Mouse (Mus musculus) bone marrow macrophage, adult 2 months (primary cell): ENCODE data around the gene Ephx4. TPM values are rescaled to one million over a fixed set of nuclear protein-coding genes. Genes with fewer than 3 reads are reported as not detected.
A peak's percentile ranks its signal among the peaks of the same experiment; 100 is the strongest.
"Not testable (repeated sequence)": the region's sequence is repeated elsewhere in the genome, so short reads cannot be mapped to it uniquely, and the experiment has no call there.

Experiments used
- H3K27ac ChIP-seq: 2 replicates; pipeline ENCODE4 v1.5.1; 2012; ENCODE audit warnings: low read depth, low read length; ENCODE audit not compliant: insufficient read depth
- H3K4me1 ChIP-seq: 2 replicates; pipeline ENCODE4 v1.6.1; 2012; ENCODE audit warnings: low read length; ENCODE audit not compliant: control insufficient read depth, insufficient read depth
- H3K4me3 ChIP-seq: 2 replicates; pipeline ENCODE4 v1.5.1; 2012; ENCODE audit warnings: mild to moderate bottlenecking, low read length, moderate library complexity; ENCODE audit not compliant: insufficient read depth
- CTCF ChIP-seq: IDR thresholded peaks from 2 replicates; pipeline ENCODE4 v1.5.1; 2012; ENCODE audit warnings: low read depth, mild to moderate bottlenecking, low read length, moderate library complexity
- POLR2A ChIP-seq: IDR thresholded peaks from 2 replicates; pipeline ENCODE4 v1.6.1; 2012; ENCODE audit warnings: mild to moderate bottlenecking, low read depth, low read length, borderline replicate concordance
- polyA plus RNA-seq: library from polyadenylated mRNA; stranded (reverse); fragments of >200 nt; gene quantifications from 2 replicates; pipeline ENCODE4 v1.2.4, GENCODE M21; 2012; ENCODE audit not compliant: missing spikeins, insufficient read depth, insufficient read length

Gene Ephx4
- polyA plus RNA-seq = not detected in 2 replicates

DNA sequence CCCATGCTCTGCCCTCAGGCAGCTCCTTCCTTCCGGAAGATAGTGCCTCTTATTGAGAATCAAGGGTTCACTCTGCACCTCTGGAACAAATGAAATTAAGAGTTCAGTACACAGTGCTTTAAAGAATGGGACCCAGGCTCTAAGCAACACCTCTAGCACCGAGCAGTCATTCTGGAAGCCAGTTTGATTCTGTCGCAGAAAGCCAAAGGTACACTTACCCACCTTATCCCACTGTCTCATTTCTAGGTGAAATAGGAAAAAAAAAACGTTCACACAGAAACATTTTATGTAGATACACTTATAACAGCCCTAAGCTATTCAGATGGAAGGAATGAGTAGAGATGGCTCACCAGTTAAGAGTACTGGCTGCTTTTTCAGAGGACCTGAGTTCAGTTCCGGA is at the start of gene Ephx4:
Gene Ephx4 (plus strand): TSS at position 301 of the 400 bp plus-strand sequence.
- Histone ChIP-seq H3K27ac (no peak within 1 kb of the TSS), H3K4me3 (peak within 1 kb of the TSS; percentile 59), H3K4me1 (peaks cover 6% of the 10 kb centered on the region; the same call in 1 of the 2 replicates)
- no peak for TF ChIP-seq CTCF
- no peak for TF ChIP-seq POLR2A

DNA sequence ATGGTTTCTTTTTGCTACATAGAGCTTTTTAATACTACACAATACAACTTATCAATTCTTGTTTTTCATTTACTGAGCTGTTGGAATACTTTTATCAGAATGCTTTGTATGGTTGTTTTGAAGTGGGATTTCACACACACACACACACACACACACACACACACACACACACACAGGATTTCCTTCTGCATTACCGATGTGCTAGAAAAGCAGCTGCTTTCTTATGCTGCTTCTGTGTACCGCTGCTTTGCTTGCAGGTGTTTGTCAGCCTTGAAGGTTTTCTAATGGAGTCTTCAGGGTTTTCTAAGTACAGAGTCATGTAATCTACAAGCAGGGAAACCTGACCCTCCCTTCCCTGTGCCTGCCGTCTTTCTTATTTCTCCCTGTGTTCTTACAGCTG is 48.6 kb upstream of the Ephx4 start:
- Histone ChIP-seq H3K4me3 (no peak overlapping the region), H3K4me1 (peaks cover 20% of the 10 kb centered on the region), H3K27ac (no peak overlapping the region)
- TF ChIP-seq CTCF = no peak
- no peak for TF ChIP-seq POLR2A

DNA sequence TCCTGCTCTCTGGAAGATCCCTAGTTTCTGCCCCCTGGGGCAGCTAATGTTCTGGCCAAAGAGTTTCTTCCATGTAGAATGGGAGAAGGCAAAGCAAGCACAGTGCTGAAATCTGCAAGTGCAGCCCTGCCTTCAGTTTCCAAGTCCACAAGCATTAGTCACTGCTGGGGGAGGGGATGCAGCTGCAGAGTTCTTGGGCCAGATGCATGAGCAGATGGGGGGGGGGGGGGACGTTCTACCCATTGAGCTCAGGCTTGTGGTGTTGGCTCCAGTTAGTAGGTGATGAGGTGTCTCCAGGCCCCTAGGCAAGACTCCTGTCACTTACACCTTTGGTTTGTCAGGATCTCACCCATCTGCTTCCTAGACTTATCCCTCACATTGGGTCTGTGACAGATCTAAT is 46.7 kb upstream of the Ephx4 start:
- peaks cover 20% of the 10 kb centered on the region for H3K4me1 ChIP-seq
- no peak overlapping the region for H3K27ac ChIP-seq
- TF ChIP-seq POLR2A (no peak), CTCF (no peak)
- H3K4me3 ChIP-seq = no peak overlapping the region

DNA sequence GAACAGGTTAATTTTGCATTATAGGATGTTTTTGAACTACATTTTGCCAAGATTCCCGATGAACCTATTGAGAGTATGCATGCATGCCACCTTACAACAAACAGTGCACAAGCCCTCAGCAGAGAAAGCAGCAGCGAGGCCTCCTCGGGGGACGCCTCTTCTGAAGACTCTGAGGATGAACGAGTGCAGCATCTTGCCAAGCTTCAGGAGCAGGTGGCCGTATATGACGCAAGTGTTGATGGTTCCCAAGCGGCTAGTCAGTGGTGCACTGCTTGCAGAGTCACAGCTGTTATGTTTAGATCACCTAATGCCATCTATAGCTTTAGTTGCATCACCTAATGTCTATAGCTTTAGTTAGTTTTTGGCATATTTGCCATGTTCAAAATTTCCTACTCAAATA is 44.8 kb upstream of the Ephx4 start:
- Histone ChIP-seq H3K4me3 (no peak overlapping the region), H3K27ac (no peak overlapping the region), H3K4me1 (peaks cover 19% of the 10 kb centered on the region)
- TF ChIP-seq POLR2A (no peak), CTCF (no peak)

GRCm38 (mm10) chr5:107359395-107360053 is 43.0 kb upstream of the Ephx4 start:
- Histone ChIP-seq H3K4me3 (peak overlapping the region; percentile 72), H3K27ac (peak overlapping the region; percentile 19; the same call in 1 of the 2 replicates), H3K4me1 (peaks cover 11% of the 10 kb centered on the region)
- TF ChIP-seq POLR2A = no peak
- no peak for TF ChIP-seq CTCF

- peak overlapping the region; percentile 72 for H3K4me3 ChIP-seq
- H3K27ac ChIP-seq = no peak overlapping the region
- TF ChIP-seq CTCF = no peak
- TF ChIP-seq POLR2A = no peak
- H3K4me1 ChIP-seq = peaks cover 11% of the 10 kb centered on the region
Observed at GRCm38 (mm10) chr5:107360054-107360730, 42.3 kb upstream of the Ephx4 start.

- H3K4me3 ChIP-seq = no peak overlapping the region
- no peak for TF ChIP-seq POLR2A
- TF ChIP-seq CTCF = no peak
Observed at GRCm38 (mm10) chr5:107370040-107370439, 32.5 kb upstream of the Ephx4 start.

GRCm38 (mm10) chr5:107371335-107371734 is 31.2 kb upstream of the Ephx4 start:
- Histone ChIP-seq H3K27ac (no peak overlapping the region), H3K4me3 (no peak overlapping the region), H3K4me1 (no peaks in the 10 kb centered on the region)
- TF ChIP-seq CTCF (no peak), POLR2A (no peak)

More at GRCm38 (mm10) chr5:107370040-107370439, 32.5 kb upstream of the Ephx4 start:
- no peaks in the 10 kb centered on the region for H3K4me1 ChIP-seq
- H3K27ac ChIP-seq = no peak overlapping the region

- Histone ChIP-seq H3K27ac (no peak overlapping the region), H3K4me3 (no peak overlapping the region), H3K4me1 (no peaks in the 10 kb centered on the region)
- TF ChIP-seq CTCF = no peak
- TF ChIP-seq POLR2A = no peak
Observed at GRCm38 (mm10) chr5:107373256-107373655, 29.3 kb upstream of the Ephx4 start.

DNA sequence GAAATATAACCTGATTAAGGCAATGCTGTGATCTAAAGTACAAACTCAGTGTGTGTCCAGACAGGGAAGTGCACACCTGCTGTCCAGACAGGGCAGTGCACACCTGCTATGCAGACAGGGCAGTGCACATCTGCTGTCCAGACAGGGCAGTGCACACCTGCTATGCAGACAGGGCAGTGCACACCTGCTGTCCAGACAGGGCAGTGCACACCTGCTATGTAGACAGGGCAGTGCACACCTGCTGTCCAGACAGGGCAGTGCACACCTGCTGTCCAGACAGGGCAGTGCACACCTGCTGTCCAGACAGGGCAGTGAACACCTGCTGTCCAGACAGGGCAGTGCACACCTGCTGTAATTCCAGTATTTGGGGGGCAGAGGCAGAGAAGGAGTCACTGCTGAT is 16.1 kb upstream of the Ephx4 start:
- not testable (repeated sequence) for H3K27ac ChIP-seq, H3K4me3 ChIP-seq
- peaks cover 11% of the 10 kb centered on the region for H3K4me1 ChIP-seq
